Mouse (Mus musculus) frontal cortex, adult 2 months (tissue): ENCODE data around the gene Wnt3. TPM values are rescaled to one million over a fixed set of nuclear protein-coding genes. Genes with fewer than 3 reads are reported as not detected.
"Not testable (repeated sequence)": the region's sequence is repeated elsewhere in the genome, so short reads cannot be mapped to it uniquely, and the experiment has no call there.

ENCODE experiments used
- DNase-seq, 2 experiments: peaks; one replicate each; pipeline ENCODE4 v3.0.0; 2022; ENCODE audit warnings: low spot score in 1 of 2; ENCODE audit errors: extremely low spot score in 1 of 2
- polyA plus RNA-seq: library from polyadenylated mRNA; depleted of rRNA; stranded (reverse); fragments of >200 nt; gene quantifications from 2 replicates; pipeline ENCODE4 v1.2.3, GENCODE M21; 2012; rRNA removed

Wnt3 gene
- 1.8 and 2.0 TPM in 2 replicates for polyA plus RNA-seq

DNA sequence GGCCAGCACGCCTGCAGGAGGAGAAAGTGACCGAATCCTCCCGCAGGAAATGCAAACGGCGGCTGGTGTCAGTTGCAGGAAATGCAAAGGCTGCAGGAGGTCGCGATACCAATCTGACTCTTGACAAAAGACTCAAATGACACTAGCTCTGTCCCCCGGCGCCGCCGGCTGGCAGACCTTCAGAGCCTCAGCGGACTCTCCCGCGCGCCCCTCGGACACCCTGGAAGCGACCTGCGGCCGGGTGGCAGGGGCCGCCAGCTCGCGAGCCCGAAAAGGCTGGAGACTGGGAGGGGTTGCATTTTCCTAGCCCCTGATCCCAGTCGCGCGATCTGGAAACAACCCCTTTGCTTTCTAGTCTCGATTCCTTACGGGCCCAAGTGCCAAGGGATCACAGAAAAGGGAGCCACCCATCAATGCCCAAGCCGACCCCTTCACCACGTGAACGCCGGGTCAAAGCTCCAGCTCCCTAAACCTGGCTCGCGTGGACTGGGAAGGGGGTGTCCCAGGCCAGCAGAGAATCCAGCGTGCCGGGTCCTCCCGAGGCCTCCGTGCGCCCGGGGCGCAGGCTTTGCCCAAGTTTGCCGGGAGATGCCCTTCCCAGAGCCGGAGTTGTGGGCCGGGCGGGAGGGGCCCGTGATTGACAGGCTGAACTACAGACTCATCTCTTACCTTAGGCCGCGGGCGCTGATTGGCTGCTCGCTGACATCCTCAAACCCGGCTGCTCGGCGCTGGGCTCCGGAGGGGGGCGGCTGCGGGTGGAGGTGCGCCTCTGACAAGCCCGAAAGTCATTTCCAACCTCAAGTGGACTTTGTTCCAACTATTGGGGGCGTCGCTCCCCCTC is at the start of gene Wnt3:
Wnt3 (plus strand) TSS at position 764 of the 841 bp plus-strand sequence.
- no peak for DNase-seq

DNA sequence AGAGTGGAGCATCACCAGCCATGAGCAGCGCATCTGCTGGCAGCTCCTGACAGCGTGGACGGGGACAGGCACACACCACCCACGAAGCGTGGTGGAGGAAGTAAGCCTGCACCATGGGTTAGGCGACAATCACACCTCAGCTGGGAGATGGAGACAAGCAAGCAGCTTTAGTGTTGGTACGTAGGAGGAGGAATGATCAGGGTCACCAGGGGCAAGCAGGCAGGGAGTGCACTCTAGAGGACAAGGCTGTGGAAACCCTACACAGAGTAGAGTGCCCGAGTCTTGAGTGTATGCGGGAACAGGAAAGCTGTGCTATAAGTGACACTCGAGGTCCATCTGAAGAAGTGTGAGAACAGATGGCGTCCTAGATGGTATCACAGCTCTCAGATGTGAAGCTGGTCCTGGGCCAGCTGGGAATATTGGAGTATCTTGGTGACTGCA is 49.6 kb upstream of the Wnt3 start:
- peak; percentile 27 to 71 for DNase-seq

DNA sequence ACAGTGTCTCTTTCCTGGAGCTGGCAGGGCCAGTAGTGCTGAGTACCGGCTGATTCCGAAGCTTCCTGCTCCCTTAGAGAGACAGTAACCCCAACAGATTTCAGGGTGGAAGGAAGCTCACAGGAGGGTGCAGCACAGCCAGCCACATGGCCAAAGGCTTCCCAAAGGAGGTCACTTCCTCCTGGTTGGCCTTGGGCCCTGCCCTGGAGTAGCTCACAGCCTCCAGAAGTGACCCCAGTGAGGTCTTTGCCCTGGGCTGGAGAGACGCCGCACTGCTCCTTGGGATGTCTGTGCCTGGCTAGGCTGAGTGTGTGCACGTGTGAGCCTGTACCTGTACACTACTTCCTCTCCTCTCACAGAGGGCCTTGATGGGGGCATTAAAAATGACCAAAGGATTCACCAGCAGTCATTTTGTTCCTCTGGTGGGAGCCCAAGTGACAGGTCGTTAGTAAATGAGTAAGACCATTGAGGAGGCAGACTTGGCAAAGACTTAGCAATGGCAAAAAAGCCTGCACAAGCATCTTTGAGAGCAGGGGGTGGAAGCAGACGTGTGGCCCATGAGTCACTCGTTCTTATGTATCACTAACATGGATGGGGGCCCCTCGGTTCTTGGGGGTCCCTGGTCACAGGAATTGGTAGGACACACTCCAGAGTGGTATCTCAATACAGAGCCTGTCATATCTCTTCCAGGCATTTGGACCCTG is 44.5 kb upstream of the Wnt3 start:
- no peak for DNase-seq

DNA sequence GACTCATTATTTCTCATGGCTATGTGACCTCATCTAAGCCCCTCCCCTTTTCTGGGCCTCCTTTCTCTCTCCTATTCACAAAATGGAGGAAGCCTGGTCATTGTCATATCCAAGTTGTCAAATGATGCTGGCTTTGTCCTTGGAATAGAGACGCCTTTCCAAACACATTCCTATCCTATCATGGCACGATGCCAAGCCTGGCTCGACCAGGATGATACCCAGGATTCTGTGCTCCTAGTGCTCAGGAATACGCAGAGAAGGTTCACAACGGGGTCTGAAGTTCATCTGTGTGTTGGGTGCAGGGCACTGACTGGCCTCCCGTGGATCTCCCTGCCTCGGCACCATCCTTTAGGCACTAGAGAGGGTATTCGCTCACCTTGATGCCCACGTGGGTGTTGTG is 42.4 kb upstream of the Wnt3 start:
- no peak for DNase-seq

DNA sequence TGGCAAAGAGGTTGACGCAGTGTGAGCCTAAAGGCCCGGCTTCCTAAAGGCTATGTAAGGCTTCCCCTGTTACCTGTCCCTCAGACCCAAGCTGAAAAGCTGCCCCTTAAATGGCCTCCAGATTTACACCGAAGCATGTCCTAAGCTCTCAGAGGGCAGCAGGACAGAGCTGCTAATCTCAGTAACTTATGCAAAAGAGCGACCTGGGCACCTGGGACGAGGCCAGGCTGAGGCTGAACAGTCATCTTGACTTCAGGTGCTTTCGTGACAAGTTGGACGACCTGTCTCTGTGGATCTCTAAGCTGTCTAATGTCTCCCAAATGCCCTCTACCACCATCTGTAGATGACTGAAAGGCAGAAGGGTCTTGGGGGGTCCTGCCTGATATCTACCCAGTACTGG is 41.6 kb upstream of the Wnt3 start:
- no peak for DNase-seq

DNA sequence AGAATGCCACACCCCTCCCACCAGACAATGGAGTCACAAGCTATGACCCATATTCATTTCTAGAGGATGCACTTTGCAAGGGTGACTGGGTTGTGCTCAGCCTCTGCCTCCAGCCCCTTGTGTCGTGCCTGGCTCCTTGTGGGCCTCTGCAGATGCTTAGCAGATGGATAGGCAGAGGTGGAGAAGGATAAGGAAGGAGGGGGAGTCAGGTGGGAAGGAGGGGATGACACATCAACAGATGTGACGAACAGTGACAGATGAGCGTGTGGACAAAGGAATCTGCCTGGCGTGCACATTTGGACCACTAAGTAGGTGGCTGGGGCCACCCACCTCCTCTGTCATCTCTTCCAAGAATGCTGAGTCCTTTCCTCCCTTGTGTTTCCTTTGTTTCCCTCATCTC is 40.9 kb upstream of the Wnt3 start:
- DNase-seq, result peak; percentile 32 to 72

DNA sequence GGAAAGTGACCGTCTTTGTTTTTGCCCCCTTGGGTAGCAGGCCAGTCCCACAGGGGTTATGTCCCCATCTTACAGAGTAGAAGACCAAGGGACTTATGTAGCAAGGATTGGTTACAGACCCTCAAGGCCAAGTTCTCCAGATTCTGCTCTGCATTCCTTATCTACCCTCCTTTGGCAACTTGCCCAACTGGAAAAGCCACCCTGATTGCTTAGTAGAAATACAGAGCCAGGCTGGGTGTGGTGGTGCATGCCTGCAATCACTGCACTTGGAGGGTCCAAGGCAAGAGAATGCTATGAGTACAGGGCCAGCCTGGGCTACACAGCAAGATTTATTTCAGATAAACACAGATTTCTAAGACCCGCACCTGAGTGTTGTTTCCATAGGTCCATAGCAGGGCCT is 40.0 kb upstream of the Wnt3 start:
- DNase-seq, result no peak

DNA sequence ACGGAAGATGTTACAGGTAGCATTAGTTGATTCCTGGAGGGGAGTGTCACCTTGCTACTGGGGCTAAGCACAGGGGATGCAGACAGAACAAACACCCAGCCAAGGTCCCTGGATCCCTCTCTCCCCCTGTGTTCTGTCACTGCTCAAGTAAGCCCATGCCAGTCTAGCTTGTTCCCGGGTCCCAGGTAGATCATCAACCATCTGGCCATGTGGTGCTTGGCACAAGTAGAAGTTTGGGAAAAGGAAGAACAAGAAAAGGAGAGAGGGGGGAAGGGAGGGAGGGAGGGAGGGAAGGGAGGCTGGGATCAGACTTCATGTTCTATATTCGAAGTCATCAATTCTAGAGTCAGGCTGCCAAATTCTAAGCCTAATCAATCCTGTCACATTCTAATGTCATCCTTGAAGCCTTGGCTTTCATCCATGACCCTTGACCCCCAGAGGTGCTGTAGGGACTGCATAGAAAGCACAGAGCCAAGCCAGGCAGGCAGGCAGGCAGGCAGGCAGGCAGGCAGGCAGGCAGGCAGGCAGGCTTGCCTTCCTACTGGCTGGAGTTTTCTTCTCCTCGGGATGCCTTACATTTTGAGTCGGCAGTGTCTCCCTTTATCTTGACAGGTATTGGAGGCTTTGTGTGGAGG is 39.4 kb upstream of the Wnt3 start:
- no peak for DNase-seq

DNA sequence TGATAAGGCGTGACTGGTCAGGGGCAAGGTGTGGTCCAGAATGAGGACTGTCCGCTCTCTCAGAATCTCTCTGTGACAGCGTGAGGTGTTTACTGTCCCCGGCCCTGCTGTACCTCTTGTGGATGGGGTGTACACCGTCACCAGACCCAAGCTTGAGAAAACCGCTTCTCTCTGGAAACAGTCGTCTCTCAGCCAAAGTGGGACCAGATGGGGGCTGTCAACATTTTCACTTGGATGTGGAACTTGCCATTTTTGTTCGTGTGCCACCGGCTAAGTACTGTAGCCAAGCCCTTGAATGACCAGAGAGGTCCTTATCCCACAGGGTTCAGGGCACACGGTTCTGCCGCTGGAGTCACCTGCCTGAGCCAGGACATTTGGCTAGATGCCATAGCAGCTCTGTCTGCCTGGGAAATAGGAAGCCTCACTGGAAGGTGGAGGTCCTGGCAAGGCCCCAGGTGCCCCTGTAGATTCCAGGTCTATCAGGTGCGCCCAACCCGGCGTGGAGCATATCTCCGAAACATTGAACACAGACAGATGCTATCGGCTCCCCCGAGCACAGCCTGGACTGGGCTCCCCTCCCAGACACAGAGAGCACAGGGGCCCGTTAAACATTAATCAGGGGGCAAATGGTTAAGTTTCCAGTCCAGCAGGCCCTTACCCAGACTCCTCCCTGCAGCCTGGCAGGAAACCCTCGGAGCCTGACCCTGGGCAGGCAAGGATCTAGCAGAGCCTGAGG is 38.7 kb upstream of the Wnt3 start:
- no peak for DNase-seq

DNA sequence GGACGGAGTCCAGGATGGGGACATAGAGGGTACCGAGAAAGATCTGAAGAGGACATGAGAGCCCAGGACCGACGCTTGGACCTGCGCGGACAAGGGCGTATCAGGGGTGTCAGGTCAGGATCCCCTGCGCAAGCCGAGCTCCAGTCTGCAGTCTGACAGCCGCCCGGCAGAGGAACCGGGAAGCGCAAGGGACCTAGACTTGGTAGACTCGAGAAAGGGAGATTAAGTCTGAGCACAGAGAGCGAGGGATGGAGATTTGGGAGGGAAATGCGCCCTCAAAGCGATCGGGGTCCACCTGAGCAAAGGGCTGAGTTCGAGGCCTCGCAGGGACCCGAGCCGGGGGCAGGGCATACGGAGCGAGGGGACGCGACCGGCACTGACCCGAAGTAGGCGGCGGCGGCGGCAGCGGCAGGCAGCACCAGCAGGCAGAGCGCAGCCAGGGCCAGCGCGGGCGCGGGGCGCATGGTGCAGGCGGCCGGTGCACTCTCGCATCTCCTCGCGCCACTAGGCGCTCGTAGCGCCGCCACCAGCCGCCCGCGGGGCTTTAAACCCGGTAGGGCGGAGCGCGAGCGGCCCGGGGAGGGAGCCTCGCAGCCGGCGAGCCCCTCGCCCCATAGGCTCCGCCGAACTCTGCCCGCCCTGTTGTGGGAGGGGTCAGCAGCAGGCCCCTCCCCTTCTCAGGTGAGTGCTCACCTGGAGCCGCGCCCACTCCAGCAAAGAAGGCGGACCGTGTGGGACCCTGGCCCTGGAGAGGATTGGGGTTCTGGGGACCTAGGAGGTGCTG is 24.5 kb upstream of the Wnt3 start, which contains the start of gene Wnt9b:
Wnt9b (minus strand) TSS at position 516 of the 784 bp plus-strand sequence.
- no peak for DNase-seq

DNA sequence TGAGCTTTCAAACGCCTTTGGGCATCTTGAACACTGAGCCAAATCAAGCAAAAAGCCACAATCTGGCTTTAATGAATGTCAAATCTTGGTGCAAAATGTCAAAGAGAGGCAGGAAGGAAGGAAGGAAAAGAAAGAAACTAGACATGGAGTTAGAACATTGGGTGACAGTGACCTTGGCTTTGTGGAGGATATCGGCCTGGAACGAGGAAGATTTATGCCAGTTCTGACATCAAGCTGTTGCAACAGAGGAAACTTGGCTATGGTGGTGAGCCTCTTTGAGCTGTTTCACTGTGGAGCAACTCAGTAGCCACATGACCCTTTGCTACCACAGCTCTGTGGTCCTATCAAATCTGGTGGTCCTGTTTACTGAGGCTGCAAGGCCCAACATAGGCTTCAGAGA is 23.3 kb upstream of the Wnt3 start:
- DNase-seq, result no peak

DNA sequence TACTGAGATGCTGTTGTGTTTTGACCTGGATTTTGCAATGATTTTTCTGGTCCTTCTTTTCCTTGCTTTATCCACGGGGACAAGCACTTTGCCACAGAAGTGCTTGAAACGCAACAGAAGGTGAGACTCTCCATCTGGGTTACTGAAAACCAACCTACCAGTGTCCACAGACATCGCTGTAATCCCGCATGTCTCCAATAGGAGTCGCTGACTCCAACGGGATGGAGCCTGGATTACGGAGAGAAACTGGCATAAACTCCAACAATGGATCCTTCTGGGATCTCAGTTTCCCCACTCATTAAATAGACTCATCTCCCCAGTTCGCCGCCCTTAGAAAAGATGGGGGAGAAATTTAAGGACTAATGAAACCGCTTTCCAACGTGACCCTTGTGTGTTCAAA is 15.9 kb upstream of the Wnt3 start:
- DNase-seq, result no peak

DNA sequence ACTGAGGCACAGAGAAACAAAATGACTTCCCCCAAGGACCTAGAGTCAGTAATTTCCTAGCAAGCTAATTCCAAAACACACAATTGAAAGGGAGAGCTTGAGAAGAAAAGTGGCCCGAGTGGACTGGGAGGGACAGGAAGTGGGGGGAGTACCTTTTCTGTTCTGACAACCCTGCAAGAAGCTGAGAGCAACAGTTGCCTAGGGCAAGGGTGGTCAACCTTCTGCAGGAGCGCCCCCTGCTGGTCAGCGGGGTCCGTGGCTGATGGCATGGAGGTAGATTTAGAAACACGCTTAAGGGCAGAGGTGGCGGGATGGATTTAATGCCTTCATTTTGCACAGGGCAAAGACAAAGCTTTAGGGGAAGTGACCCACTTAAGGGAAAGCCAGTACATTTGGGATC is 15.2 kb upstream of the Wnt3 start:
- DNase-seq, result peak; percentile 12 to 80

DNA sequence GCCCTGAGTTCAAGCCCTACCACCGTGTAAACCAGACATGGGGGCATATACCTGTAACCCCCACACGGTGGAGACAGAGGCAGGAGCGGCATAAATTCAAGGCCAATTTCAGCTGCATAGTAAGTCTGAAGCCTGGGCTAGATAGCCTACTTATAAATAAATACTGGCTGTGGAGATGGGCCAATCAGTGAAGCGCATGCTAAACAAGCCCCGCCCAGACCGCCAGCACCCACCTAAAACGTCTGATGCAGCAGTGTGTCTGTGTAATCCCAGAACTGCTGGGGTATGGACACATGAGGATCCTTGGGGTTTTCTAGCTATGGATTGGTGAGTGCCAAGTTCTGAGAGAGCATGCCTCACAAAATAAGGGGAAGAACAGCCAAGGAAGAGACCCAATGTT is 13.8 kb upstream of the Wnt3 start:
- no peak for DNase-seq

DNA sequence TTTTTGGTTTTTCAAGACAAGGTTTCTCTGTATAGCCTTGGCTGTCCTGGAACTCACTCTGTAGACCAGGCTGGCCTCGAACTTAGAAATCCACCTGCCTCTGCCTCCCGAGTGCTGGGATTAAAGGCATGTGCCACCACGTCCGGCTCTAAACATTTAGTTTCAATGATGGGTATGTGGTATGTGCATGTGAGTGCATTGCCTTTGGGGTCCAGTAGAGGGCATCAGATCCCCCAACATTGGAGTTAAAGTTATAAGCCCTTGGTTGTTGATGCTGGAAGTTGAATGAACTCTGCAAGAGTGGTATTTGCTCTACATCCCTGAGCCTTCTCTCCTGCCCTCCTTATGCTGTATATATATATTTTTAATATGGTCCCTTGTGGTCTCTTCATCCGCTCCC is 13.1 kb upstream of the Wnt3 start:
- DNase-seq, result not testable (repeated sequence)

DNA sequence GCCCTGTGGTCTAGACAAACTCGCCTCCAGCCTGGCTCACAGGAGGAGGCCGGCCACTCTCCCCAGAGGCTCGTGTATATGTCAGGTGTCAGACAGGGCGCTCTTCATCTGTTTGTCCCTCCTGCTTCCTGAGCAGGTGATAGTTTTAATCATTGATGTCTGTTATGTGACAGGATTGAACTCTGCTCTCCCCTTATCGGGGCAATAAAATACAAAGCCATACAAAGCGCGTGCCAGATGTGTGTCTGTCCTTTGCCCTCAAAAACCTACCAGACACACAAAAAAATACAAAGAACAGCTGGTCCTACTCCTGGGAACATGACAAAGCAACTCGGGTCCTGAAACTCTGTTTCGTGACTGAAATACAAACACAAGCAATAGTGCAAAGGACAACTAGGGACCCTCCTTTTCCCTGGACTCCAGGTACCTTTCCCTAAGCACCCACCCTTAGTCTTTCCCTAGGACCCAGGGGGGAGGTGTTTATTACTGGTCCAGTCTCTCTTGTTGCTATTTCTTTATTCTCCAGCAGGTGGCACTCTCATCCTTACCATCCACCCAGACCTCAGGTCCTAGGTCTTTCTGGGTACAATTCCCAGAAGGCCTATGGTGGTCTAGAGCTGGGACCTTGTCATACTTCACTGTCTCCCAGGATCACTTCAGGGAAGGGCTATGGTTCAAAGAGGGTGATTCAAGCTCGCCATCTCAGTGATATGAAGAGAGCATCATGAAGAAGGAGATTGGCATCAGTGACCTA is 10.4 kb upstream of the Wnt3 start:
- DNase-seq, result peak; percentile 23 to 87

DNA sequence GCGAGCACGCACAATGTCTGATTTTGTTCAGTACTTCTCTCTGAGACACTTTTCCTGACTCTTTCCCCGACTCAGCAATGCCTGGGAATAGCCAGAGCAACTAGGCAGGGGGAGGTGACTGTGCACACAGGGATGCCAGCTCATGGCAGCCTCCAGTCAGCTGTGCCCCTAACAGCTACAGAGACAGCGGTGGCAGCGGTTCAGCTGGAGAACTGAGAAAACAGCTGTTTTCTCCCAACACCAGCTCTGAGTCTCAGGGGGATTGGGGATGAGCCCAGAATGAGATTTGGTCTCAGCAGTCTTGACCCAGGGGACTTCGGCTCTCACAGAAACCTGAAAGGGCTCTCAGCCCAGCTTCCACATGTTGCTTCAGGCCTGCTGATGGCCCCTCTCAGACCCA is 9.3 kb upstream of the Wnt3 start:
- no peak for DNase-seq

DNA sequence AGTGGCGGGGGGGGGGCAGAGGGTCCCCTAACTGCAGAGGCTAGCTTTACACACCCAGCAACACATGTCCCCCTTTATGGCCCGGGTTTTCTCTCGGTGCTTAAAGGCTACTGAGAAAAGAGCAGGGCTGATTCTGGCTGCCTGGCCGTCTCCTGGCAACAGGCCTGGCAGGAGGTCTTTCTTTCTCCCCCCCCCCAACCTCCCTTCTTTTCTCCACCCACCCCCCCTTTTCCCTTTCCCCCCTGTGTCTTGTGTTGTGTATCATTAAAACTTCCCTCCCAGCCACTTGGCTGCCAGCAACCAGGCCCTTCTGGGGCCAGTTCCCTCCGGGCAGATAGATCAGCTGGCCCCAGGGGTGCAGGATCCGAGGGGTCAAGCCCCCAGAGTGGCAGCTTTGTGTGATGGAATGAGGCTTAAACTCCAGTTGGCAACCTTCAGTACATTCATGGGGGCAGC is 8.4 kb upstream of the Wnt3 start:
- DNase-seq, result no peak

DNA sequence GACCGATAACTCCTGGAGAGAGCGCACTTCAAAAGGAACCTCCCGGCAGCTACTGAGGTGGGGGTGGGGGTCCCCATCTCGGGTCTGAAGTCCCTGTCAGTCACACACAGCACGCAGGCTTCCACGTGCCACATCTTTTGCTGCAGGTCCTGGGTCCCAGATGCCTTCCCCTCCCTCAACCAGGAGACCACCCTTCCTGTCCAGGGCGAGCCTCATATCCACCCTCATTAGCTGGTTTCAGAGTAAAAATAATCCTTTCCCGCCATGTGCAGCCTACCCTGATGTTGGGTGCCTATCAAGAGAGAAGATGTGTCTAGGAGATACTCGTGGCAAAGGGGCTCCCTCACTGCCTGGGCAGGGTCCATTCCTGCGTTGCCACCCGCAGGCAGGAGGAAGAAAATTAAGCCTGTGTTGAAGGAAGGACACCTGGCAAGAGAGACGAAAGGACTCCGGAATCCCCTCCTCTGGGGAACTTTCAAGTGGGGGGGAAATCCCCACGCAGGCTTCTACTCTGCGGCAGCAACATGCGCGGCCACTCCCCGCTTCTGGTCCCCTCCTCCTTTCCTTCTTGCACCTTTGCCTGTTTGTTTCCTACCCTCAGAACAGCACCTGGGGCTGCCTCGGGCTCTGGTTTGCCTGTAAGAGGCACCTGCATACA is 2.7 kb upstream of the Wnt3 start:
- DNase-seq, result no peak
